Mouse (Mus musculus) liver, postnatal 0 days (tissue): ENCODE measurements around the gene Ankfn1.

Experiments
- CTCF ChIP-seq: sonication (generic); IDR thresholded peaks from 2 replicates; pipeline ENCODE4 v1.5.1; 2016; ENCODE audit warnings: antibody characterized with exemption, low read depth
- EP300 ChIP-seq: IDR thresholded peaks from 2 replicates; pipeline ENCODE4 v1.6.1; 2016; ENCODE audit warnings: antibody characterized with exemption, low read depth, mild to moderate bottlenecking

- no peak for TF ChIP-seq EP300
- TF ChIP-seq CTCF, result no peak
These were observed 368.7 kb downstream of the Ankfn1 start for GRCm38 (mm10) chr11:89408774-89409173.
